Mouse (Mus musculus) forebrain, embryonic 13.5 days (tissue): ENCODE measurements around the gene Rela. TPM values are rescaled to one million over a fixed set of nuclear protein-coding genes. Genes with fewer than 3 reads are reported as not detected.
"Not testable (repeated sequence)": the region's sequence is repeated elsewhere in the genome, so short reads cannot be mapped to it uniquely, and the experiment has no call there.

ENCODE experiments used
- ATAC-seq: fragments of 200-750 bp; cut with Nextera tagmentation; 2 replicates; pipeline ENCODE4 v1.8.0; 2017
- H3K27ac ChIP-seq: fragments of 300-500 bp; sonication (generic); 2 replicates; pipeline ENCODE4 v1.5.1; 2015; ENCODE audit warnings: inconsistent platforms, mild to moderate bottlenecking, moderate library complexity
- H3K27me3 ChIP-seq: fragments of 300-500 bp; sonication (generic); 2 replicates; pipeline ENCODE4 v1.6.1; 2015; ENCODE audit warnings: mild to moderate bottlenecking, inconsistent platforms
- H3K36me3 ChIP-seq: fragments of 300-500 bp; sonication (generic); 2 replicates; pipeline ENCODE4 v1.6.1; 2015; ENCODE audit warnings: mild to moderate bottlenecking, inconsistent platforms; ENCODE audit not compliant: poor library complexity, severe bottlenecking
- H3K4me1 ChIP-seq: fragments of 300-500 bp; sonication (generic); 2 replicates; pipeline ENCODE4 v1.6.1; 2015; ENCODE audit warnings: inconsistent platforms
- H3K4me2 ChIP-seq: fragments of 300-500 bp; sonication (generic); 2 replicates; pipeline ENCODE4 v1.6.1; 2015; ENCODE audit warnings: inconsistent platforms, mild to moderate bottlenecking, moderate library complexity
- H3K4me3 ChIP-seq: fragments of 300-500 bp; sonication (generic); 2 replicates; pipeline ENCODE4 v1.5.1; 2015; ENCODE audit warnings: mild to moderate bottlenecking, inconsistent platforms
- H3K9ac ChIP-seq: fragments of 300-500 bp; sonication (generic); 2 replicates; pipeline ENCODE4 v1.6.1; 2015; ENCODE audit warnings: mild to moderate bottlenecking, inconsistent platforms
- H3K9me3 ChIP-seq: fragments of 300-500 bp; sonication (generic); replicated peaks from 2 replicates; pipeline ENCODE4 v1.6.1; 2016; ENCODE audit warnings: inconsistent platforms
- WGBS: fragments of 180-500 bp; shearing (Covaris S2); methylation state at CpG from one replicate; pipeline ENCODE4 v1.1.7; 2015; 5-methylcytosine and 5-hydroxymethylcytosine counted together
- polyA plus RNA-seq: library from polyadenylated mRNA; unstranded; fragments of >200 nt; fragmentation: Nextera tagmentation; extraction: Ambion mirVana; gene quantifications from 2 replicates; pipeline ENCODE4 v1.2.1, GENCODE M21; 2015

Gene Rela
- polyA plus RNA-seq, 1 experiment from 2014 or later, result 33.4 TPM

- 92% methylated on average over 19 of the region's 19 CpGs for WGBS
- H3K4me1 ChIP-seq, result peaks cover 24% of the 10 kb centered on the region
Measured at GRCm38 (mm10) chr19:5685431-5685830, 48.1 kb downstream of the Rela start.

GRCm38 (mm10) chr19:5685861-5686260, 48.6 kb downstream of the Rela start:
- no peaks in the 10 kb centered on the region for H3K27me3 ChIP-seq
- no peak for ATAC-seq
- H3K36me3 ChIP-seq, result peaks cover 66% of the 10 kb centered on the region
- 96% methylated on average over 11 of the region's 11 CpGs for WGBS
- H3K9me3 ChIP-seq, result no peaks in the 10 kb centered on the region
- no peak overlapping the region for H3K9ac ChIP-seq
- H3K27ac ChIP-seq, result no peak overlapping the region
- peaks cover 28% of the 10 kb centered on the region for H3K4me1 ChIP-seq
- no peak overlapping the region for H3K4me2 ChIP-seq
- H3K4me3 ChIP-seq, result no peak overlapping the region

More at GRCm38 (mm10) chr19:5685431-5685830, 48.1 kb downstream of the Rela start:
- Histone ChIP-seq H3K4me2 (no peak overlapping the region), H3K36me3 (peaks cover 66% of the 10 kb centered on the region), H3K27me3 (no peaks in the 10 kb centered on the region), H3K9ac (no peak overlapping the region), H3K9me3 (no peaks in the 10 kb centered on the region), H3K27ac (no peak overlapping the region), H3K4me3 (no peak overlapping the region)
- ATAC-seq, result no peak

DNA sequence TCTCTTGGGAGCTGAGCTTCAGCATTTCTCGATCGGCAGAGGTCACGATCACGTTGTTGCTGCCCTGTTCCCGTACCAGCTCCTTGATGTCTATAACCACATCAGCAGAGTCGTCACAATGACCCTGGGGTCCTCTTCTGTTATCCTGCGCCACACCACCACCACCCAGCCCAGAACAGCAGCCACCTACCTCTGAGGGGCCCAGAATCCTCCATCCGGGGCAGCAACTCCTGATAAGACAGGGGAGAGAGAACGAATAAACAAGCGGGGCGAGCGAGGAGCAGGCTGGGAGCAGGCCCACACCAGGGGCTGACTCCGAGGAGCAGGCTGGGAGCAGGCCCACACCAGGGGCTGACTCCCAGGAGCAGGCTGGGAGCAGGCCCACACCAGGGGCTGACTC, 49.2 kb downstream of the Rela start:
- 94% methylated on average over 13 of the region's 13 CpGs for WGBS
- H3K27me3 ChIP-seq, result no peaks in the 10 kb centered on the region
- no peak overlapping the region for H3K27ac ChIP-seq
- H3K4me1 ChIP-seq, result peaks cover 34% of the 10 kb centered on the region
- ATAC-seq, result no peak
- no peak overlapping the region for H3K4me3 ChIP-seq
- peaks cover 66% of the 10 kb centered on the region for H3K36me3 ChIP-seq
- H3K4me2 ChIP-seq, result no peak overlapping the region
- no peak overlapping the region for H3K9ac ChIP-seq
- no peaks in the 10 kb centered on the region for H3K9me3 ChIP-seq

- peak overlapping the region; percentile 100 for H3K4me2 ChIP-seq
- H3K27me3 ChIP-seq, ATAC-seq, H3K27ac ChIP-seq, H3K9me3 ChIP-seq: not testable (repeated sequence)
- WGBS, result 94% methylated on average over 12 of the region's 12 CpGs
- H3K36me3 ChIP-seq, result peaks cover 66% of the 10 kb centered on the region
- peaks cover 39% of the 10 kb centered on the region for H3K4me1 ChIP-seq
- peak overlapping the region; percentile 93 for H3K9ac ChIP-seq
- H3K4me3 ChIP-seq, result peak overlapping the region; percentile 95; the same call in 1 of the 2 replicates
Measured at GRCm38 (mm10) chr19:5686954-5687353, 49.7 kb downstream of the Rela start.

GRCm38 (mm10) chr19:5687738-5688137, 50.5 kb downstream of the Rela start:
- ATAC-seq, result no peak
- H3K4me1 ChIP-seq, result peaks cover 47% of the 10 kb centered on the region
- no peaks in the 10 kb centered on the region for H3K9me3 ChIP-seq

DNA sequence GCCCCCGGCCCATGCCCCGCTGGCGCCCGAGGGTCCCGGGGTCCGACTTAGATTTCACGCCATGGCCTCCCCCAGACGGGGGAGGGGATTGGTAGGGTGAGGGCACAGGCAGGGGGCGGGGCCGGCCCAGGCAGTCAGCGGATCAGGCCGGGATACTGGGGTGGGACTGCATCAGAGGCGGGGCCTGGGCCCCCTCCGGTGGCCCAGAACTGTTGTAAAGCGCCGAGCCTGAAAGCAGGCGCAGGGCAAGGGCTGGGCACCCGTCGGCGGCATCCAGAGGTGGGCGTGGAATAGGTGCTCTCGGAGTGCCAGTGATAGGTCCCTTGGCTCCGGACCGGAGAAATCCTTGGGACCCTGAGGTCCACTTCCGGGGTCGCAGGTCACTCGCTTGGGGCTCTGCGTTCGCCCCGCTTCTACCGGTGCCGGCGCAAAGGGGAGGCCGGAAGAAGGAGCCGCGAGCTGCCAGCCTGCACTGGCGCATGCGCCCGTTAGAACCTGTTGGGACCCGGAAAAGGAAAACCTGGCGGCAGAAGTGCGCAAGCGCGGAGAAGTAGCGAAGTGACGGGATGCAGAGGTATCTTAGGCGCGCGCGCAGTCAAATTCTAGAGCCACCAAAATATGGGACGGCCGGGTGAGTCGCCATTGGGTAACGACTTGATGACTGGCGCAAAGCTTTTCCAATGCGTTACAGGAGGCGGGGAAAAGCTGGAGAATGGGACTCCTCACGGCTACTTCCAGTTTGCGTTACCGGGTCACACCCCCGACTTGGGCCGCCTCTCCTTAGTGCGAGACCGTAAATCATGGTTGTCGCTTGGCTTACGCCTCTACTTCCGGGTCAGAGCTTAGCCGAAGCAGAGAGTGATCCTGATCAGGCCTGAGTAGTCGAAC, 51.2 kb downstream of the Rela start, which contains the start of the genes Map3k11 and Pcnx3:
Map3k11 (plus strand) TSS at position 543 of the 888 bp plus-strand sequence.
Pcnx3 (minus strand) TSS at position 709 of the 888 bp plus-strand sequence.
- under 1% methylated on average over 61 of the region's 69 CpGs for WGBS
- H3K9ac ChIP-seq, result peak within 1 kb of the TSS; percentile 93
- no peaks in the 10 kb centered on the region for H3K9me3 ChIP-seq
- H3K27ac ChIP-seq, result peak within 1 kb of the TSS; percentile 84
- H3K4me2 ChIP-seq, result peak within 1 kb of the TSS; percentile 100
- ATAC-seq, result peak; percentile 96
- H3K4me3 ChIP-seq, result peak within 1 kb of the TSS; percentile 95
- H3K27me3 ChIP-seq, result no peaks in the 10 kb centered on the region
- H3K36me3 ChIP-seq, result peaks cover 62% of the 10 kb centered on the region
- peaks cover 50% of the 10 kb centered on the region for H3K4me1 ChIP-seq

More at GRCm38 (mm10) chr19:5687738-5688137, 50.5 kb downstream of the Rela start:
- 20% methylated on average over 9 of the region's 9 CpGs for WGBS
- Histone ChIP-seq H3K36me3 (peaks cover 62% of the 10 kb centered on the region), H3K27me3 (no peaks in the 10 kb centered on the region), H3K4me2 (peak overlapping the region; percentile 100), H3K27ac (peak overlapping the region; percentile 84), H3K4me3 (peak overlapping the region; percentile 95), H3K9ac (peak overlapping the region; percentile 93)

GRCm38 (mm10) chr19:5689088-5689428, 51.8 kb downstream of the Rela start:
- peak overlapping the region; percentile 95 for H3K4me3 ChIP-seq
- peaks cover 50% of the 10 kb centered on the region for H3K4me1 ChIP-seq
- peak overlapping the region; percentile 100 for H3K4me2 ChIP-seq
- no peak for ATAC-seq
- no peaks in the 10 kb centered on the region for H3K9me3 ChIP-seq
- under 1% methylated on average over 7 of the region's 7 CpGs for WGBS
- H3K27ac ChIP-seq, result peak overlapping the region; percentile 84
- H3K36me3 ChIP-seq, result peaks cover 62% of the 10 kb centered on the region
- H3K9ac ChIP-seq, result peak overlapping the region; percentile 93
- no peaks in the 10 kb centered on the region for H3K27me3 ChIP-seq

DNA sequence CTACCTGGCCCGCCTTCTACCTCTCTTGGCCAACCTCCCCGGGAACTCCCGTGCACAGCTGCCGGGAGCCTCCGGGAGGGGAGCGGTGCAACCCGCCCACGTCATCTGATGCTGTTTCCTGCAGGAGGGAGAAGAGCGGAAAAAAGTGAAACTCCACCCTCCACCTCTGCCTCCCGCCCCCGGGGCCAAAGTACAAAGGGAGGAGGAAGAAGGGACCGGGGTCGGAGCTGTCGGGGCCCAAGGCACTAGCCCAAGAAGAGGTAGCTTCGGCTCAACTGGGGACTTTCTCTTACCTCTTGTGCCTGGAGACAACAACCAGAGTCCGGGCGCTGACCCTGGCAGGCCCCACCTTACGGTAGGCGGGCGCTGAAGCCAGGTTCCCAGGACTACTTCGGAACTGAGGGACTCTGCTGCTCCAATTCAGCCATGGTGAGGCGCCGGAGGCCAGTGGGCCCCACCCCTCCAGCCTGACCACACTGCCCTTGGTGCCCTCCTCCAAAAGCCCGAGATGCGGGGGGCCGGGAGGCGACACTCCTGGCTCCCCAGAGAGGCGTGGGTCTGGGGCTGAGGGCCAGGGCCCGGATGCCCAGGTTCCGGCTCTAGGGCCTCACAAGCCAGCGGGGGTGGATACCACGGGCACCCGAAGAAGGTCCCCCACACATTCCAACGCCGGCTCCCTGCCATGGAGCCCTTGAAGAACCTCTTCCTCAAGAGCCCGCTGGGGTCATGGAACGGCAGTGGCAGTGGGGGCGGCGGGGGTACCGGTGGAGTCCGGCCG, 52.5 kb downstream of the Rela start:
- Histone ChIP-seq H3K27ac (peak overlapping the region; percentile 84), H3K4me2 (peak overlapping the region; percentile 100), H3K9ac (peak overlapping the region; percentile 93), H3K36me3 (peaks cover 58% of the 10 kb centered on the region), H3K9me3 (no peaks in the 10 kb centered on the region), H3K4me3 (peak overlapping the region; percentile 95), H3K4me1 (peaks cover 50% of the 10 kb centered on the region), H3K27me3 (peaks cover under 1% of the 10 kb centered on the region; the same call in 1 of the 2 replicates)
- 11% methylated on average over 42 of the region's 42 CpGs for WGBS
- ATAC-seq, result no peak; the same call in 1 of the 2 replicates

GRCm38 (mm10) chr19:5690343-5690735, 53.1 kb downstream of the Rela start:
- H3K4me1 ChIP-seq, result peaks cover 52% of the 10 kb centered on the region
- H3K27ac ChIP-seq, result peak overlapping the region; percentile 84; the same call in 1 of the 2 replicates
- H3K9me3 ChIP-seq, result no peaks in the 10 kb centered on the region
- 79% methylated on average over 15 of the region's 15 CpGs for WGBS
- peaks cover 58% of the 10 kb centered on the region for H3K36me3 ChIP-seq
- H3K4me2 ChIP-seq, result peak overlapping the region; percentile 100
- no peak for ATAC-seq
- peaks cover 6% of the 10 kb centered on the region for H3K27me3 ChIP-seq
- H3K9ac ChIP-seq, result peak overlapping the region; percentile 93
- H3K4me3 ChIP-seq, result peak overlapping the region; percentile 95

DNA sequence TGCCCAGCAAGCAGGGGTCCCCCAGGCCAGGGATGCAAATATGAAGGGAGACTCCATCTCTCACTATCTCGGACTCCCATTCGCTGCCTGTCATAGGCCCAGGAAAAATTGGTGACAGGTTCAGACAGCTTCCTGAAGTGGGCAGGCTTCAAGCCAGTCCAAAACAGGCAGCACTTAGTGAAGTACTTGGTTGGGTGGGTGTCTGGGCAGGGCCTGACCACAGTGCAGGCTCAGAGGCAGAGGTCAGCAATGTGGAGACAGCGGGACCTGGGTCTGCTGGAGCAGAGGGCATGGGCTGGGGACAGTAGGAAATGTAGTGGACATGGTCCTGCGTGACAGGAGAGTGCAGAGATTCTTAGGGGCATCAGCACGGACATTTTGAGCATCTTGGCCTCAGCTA, 54.3 kb downstream of the Rela start:
- Histone ChIP-seq H3K36me3 (peaks cover 58% of the 10 kb centered on the region), H3K9ac (peak overlapping the region; percentile 58), H3K4me1 (peaks cover 63% of the 10 kb centered on the region), H3K27ac (no peak overlapping the region), H3K27me3 (peaks cover 9% of the 10 kb centered on the region), H3K4me2 (peak overlapping the region; percentile 100), H3K4me3 (peak overlapping the region; percentile 95), H3K9me3 (no peaks in the 10 kb centered on the region)
- 88% methylated on average over 5 of the region's 5 CpGs for WGBS
- no peak for ATAC-seq

DNA sequence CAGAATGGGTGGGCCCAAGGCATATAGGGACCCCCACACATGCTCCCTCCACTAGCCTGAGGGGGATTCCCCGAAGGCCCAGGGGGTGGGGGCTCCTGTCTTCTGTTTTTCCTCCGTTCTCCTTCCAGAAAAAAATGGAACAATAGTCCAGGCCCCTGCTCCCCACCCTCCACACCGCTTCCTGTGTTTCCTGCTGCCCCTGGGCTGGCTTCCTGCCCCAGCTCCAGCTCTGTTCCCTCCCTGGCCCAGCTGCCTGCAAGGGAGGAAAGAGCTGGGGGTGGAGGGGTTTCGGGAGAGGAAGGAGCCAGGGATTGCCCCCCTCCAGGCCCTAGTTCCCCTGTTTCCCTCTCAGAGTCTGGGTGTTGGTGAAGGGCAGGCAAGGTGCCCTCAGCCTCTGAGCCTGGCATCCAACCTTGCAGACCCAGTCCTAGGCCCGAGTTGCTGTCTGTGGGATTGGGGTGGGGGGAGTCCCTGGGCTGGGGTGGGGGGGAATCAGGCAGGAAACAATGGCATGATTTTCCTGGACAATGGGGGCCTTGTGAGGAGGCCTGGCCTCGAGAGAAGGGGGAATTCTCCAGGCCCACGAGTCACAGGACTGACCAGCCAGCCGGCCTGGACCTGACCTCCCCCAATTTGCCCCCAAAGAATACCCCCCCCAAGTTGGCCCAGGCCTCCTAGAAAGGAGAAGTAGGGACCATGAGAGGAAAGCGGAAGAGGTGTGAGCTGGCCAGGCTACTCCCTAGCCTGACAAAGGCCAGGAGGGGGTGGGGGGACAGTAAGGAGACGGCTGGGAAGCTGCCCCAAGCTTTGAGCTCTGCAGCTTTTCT, 55.0 kb downstream of the Rela start:
- Histone ChIP-seq H3K27ac (peak overlapping the region; percentile 10; the same call in 1 of the 2 replicates), H3K36me3 (peaks cover 60% of the 10 kb centered on the region), H3K4me1 (peaks cover 59% of the 10 kb centered on the region), H3K4me2 (peak overlapping the region; percentile 100), H3K9me3 (no peaks in the 10 kb centered on the region), H3K9ac (peak overlapping the region; percentile 58), H3K4me3 (peak overlapping the region; percentile 10; the same call in 1 of the 2 replicates), H3K27me3 (peaks cover 9% of the 10 kb centered on the region)
- WGBS, result 77% methylated on average over 10 of the region's 10 CpGs
- ATAC-seq, result no peak
